Mouse (Mus musculus) cerebellum, adult 11-12 months (tissue): ENCODE measurements around the gene Susd5.
A peak's percentile ranks its signal among the peaks of the same experiment; 100 is the strongest.
"Not testable (repeated sequence)": the region's sequence is repeated elsewhere in the genome, so short reads cannot be mapped to it uniquely, and the experiment has no call there.

Experiments used
- DNase-seq: peaks from one replicate; pipeline ENCODE4 v3.0.0; 2022

Gene Susd5

GRCm38 (mm10) chr9:114073681-114074080 is 16.7 kb downstream of the Susd5 start:
- DNase-seq = no peak

GRCm38 (mm10) chr9:114086422-114086821 is 29.5 kb downstream of the Susd5 start:
- no peak for DNase-seq

GRCm38 (mm10) chr9:114087106-114087815 is 30.3 kb downstream of the Susd5 start:
- no peak for DNase-seq

GRCm38 (mm10) chr9:114088885-114089284 is 31.9 kb downstream of the Susd5 start:
- DNase-seq = not testable (repeated sequence)

GRCm38 (mm10) chr9:114092188-114092587 is 35.2 kb downstream of the Susd5 start:
- DNase-seq = not testable (repeated sequence)

GRCm38 (mm10) chr9:114094854-114095253 is 37.9 kb downstream of the Susd5 start:
- no peak for DNase-seq

- DNase-seq = no peak
These were observed 41.9 kb downstream of the Susd5 start for GRCm38 (mm10) chr9:114098716-114099302.

- DNase-seq = peak; percentile 20
These were observed 53.3 kb downstream of the Susd5 start for GRCm38 (mm10) chr9:114110268-114110667.

GRCm38 (mm10) chr9:114111161-114111560 is 54.2 kb downstream of the Susd5 start:
- DNase-seq = no peak

GRCm38 (mm10) chr9:114112226-114112625 is 55.3 kb downstream of the Susd5 start:
- no peak for DNase-seq

GRCm38 (mm10) chr9:114113911-114114623 is 57.1 kb downstream of the Susd5 start:
- DNase-seq = no peak

- peak; percentile 14 for DNase-seq
These were observed 59.7 kb downstream of the Susd5 start for GRCm38 (mm10) chr9:114116672-114117071.

- not testable (repeated sequence) for DNase-seq
These were observed 65.9 kb downstream of the Susd5 start for GRCm38 (mm10) chr9:114122862-114123261.

- not testable (repeated sequence) for DNase-seq
These were observed 72.4 kb downstream of the Susd5 start for GRCm38 (mm10) chr9:114129273-114129835.
